Mouse (Mus musculus): Measurements from ENCODE around the gene AW011738. TPM values are rescaled to one million over a fixed set of nuclear protein-coding genes. Genes with fewer than 3 reads are reported as not detected.

AW011738 gene
- polyA plus RNA-seq, 1 experiment from 2014 or later = 0.69 TPM

DNA sequence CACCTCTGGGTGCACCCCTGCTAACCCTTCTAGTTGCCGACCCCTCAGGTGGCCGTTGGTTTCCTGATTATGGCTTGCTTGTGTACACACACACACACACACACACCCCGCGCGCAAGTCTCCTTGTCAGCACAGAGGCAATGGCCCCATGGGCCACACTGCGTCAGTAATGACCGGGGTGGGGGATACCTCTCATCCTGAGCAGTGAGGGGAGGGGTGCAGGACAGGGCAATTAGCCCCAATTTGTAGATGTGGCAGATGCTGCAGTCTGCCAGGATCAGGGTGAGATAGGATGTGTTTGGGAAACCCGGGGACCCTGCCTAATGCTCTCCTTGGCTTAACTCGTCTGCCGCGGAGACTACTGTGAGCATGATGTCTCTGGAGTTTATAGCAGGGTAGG is 46.5 kb downstream of the AW011738 start:
- Histone ChIP-seq H3K4me1 (replicated peaks; ENCODE audit: control insufficient read depth, insufficient read depth, low read length) (0 out of 2 replicates have a peak, but pooled peaks cover 2% of the 10 kb centered on the region), H3K4me3 (ENCODE audit: low read depth, low read length) (no peak overlapping the region), H3K27me3 (replicated peaks; ENCODE audit: control insufficient read depth, insufficient read depth, low read length) (peaks cover 22% of the 10 kb centered on the region), H3K9me3 (ENCODE audit: control insufficient read depth, low read length) (no peaks in the 10 kb centered on the region), H3K4me2 (ENCODE audit: low read length) (no peak overlapping the region), H3K27ac (ENCODE audit: low read depth) (no peak overlapping the region), H3K9ac (ENCODE audit: low read length) (no peak overlapping the region), H3K36me3 (ENCODE audit: control insufficient read depth, insufficient read depth, low read length) (peaks cover 50% of the 10 kb centered on the region)
- DNase-seq (ENCODE audit: low spot score) = no peak
- WGBS = 52% methylated on average over 11 of the region's 11 CpGs
- ATAC-seq (replicated peaks; ENCODE audit: low FRiP score, low TSS enrichment, low read depth) = 0 out of 2 replicates have a peak, but pooled peaks have one; percentile 3

DNA sequence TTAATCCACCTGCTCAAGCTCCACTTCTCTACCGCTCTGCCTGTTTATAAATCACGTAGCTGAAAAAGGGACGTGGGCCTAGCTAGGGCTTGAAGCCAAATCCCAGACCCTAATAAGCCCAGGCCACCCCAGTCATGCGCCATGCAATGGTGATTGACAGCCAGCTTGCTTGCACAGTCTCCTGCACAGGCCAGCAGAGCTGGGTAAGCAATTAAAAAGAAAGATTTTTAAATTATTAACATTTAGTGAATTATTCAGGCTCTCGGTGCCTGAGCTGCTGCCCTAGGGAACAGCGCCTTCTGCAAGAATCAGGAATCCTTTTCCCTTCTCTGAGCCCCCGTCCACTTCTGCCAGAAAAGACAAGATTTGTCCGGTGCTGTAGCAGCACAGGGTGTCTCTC is 48.0 kb downstream of the AW011738 start:
- Histone ChIP-seq H3K27ac (ENCODE audit: low read depth) (no peak overlapping the region), H3K36me3 (ENCODE audit: control insufficient read depth, insufficient read depth, low read length) (peaks cover 35% of the 10 kb centered on the region), H3K4me3 (ENCODE audit: low read depth, low read length) (no peak overlapping the region), H3K4me2 (ENCODE audit: low read length) (no peak overlapping the region), H3K9ac (ENCODE audit: low read length) (no peak overlapping the region), H3K27me3 (replicated peaks; ENCODE audit: control insufficient read depth, insufficient read depth, low read length) (peaks cover 34% of the 10 kb centered on the region), H3K4me1 (replicated peaks; ENCODE audit: control insufficient read depth, insufficient read depth, low read length) (peaks cover 10% of the 10 kb centered on the region; the same call in 1 of the 2 replicates), H3K9me3 (ENCODE audit: control insufficient read depth, low read length) (no peaks in the 10 kb centered on the region)
- WGBS = 65% methylated on average over 8 of the region's 8 CpGs
- no peak for ATAC-seq (replicated peaks; ENCODE audit: low FRiP score, low TSS enrichment, low read depth)
- no peak for DNase-seq (ENCODE audit: low spot score)

DNA sequence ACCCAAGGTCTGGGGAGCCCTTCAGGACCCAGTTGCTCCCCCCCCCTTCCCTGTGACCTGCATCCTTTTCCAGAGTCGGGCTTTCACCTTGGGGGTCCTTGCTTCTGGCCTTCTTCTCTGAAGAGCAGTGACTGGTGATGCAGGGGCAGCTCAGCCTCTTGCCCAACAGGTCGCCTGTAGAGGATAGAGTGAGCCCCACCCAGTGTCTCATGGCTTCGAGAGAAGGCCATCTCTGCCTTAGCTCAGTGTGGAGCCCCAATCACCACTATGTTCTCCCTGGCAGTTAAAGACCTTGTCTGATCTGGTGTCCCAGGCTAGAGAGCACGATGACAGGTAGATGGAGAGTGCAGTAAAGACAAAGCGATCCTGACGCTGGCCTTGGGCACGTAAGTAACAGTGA is 49.0 kb downstream of the AW011738 start:
- peaks cover 10% of the 10 kb centered on the region; the same call in 1 of the 2 replicates for H3K4me1 ChIP-seq (replicated peaks; ENCODE audit: control insufficient read depth, insufficient read depth, low read length)
- no peaks in the 10 kb centered on the region for H3K9me3 ChIP-seq (ENCODE audit: control insufficient read depth, low read length)
- H3K4me2 ChIP-seq (ENCODE audit: low read length) = no peak overlapping the region
- DNase-seq (ENCODE audit: low spot score) = no peak
- ATAC-seq (replicated peaks; ENCODE audit: low FRiP score, low TSS enrichment, low read depth) = no peak
- H3K36me3 ChIP-seq (ENCODE audit: control insufficient read depth, insufficient read depth, low read length) = peaks cover 24% of the 10 kb centered on the region
- H3K9ac ChIP-seq (ENCODE audit: low read length) = no peak overlapping the region
- H3K27me3 ChIP-seq (replicated peaks; ENCODE audit: control insufficient read depth, insufficient read depth, low read length) = peaks cover 34% of the 10 kb centered on the region
- H3K4me3 ChIP-seq (ENCODE audit: low read depth, low read length) = no peak overlapping the region
- whole genome bisulfite sequencing = 40% methylated on average over 7 of the region's 7 CpGs
- H3K27ac ChIP-seq (ENCODE audit: low read depth) = no peak overlapping the region

DNA sequence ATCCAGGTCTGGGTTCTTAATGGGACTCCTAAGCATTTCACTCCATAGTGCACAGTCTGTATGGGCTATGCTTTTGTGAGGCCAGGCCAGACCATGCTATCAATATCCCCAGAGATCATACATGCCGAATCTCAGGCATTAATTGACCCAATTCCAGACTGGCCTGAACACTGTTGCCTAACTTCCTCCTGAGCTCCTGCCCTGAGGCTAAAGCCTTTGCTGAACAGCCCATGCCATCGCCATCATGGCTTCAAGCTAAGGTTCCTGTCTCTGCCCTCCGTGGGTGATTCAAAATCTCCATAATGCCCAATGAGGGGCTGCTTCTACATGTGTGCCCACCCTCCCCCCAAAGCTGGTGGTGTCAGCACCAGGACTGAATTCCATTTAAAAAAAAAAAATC is 49.5 kb downstream of the AW011738 start:
- H3K4me1 ChIP-seq (replicated peaks; ENCODE audit: control insufficient read depth, insufficient read depth, low read length) = peaks cover 10% of the 10 kb centered on the region; the same call in 1 of the 2 replicates
- H3K4me3 ChIP-seq (ENCODE audit: low read depth, low read length) = no peak overlapping the region
- no peaks in the 10 kb centered on the region for H3K9me3 ChIP-seq (ENCODE audit: control insufficient read depth, low read length)
- H3K36me3 ChIP-seq (ENCODE audit: control insufficient read depth, insufficient read depth, low read length) = peaks cover 19% of the 10 kb centered on the region
- peaks cover 34% of the 10 kb centered on the region for H3K27me3 ChIP-seq (replicated peaks; ENCODE audit: control insufficient read depth, insufficient read depth, low read length)
- H3K27ac ChIP-seq (ENCODE audit: low read depth) = no peak overlapping the region
- no peak for ATAC-seq (replicated peaks; ENCODE audit: low FRiP score, low TSS enrichment, low read depth)
- WGBS = 52% methylated on average over 3 of the region's 3 CpGs
- no peak for DNase-seq (ENCODE audit: low spot score)
- no peak overlapping the region for H3K4me2 ChIP-seq (ENCODE audit: low read length)
- no peak overlapping the region for H3K9ac ChIP-seq (ENCODE audit: low read length)

DNA sequence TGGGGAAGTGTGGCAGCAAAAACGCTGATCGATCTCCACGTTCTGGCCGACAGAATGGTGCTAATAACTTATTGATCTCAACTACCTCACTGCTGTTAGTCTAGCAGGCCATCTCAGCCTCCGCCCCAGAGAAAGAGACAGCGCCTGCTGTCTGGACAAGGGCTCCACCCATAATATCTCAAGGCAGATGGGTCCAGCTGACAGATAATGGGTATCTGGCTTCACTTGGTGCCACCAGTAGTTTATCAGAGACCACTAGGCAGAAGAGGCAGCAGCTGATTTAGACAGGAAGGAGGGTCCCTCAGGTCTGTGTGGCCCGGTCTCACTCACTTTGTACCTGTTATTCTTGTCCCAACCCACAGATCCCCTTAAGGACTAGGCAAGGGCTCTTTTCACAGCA is 49.9 kb downstream of the AW011738 start:
- Histone ChIP-seq H3K9ac (ENCODE audit: low read length) (no peak overlapping the region), H3K4me3 (ENCODE audit: low read depth, low read length) (no peak overlapping the region), H3K27ac (ENCODE audit: low read depth) (no peak overlapping the region), H3K4me2 (ENCODE audit: low read length) (no peak overlapping the region), H3K9me3 (ENCODE audit: control insufficient read depth, low read length) (no peaks in the 10 kb centered on the region), H3K27me3 (replicated peaks; ENCODE audit: control insufficient read depth, insufficient read depth, low read length) (peaks cover 34% of the 10 kb centered on the region), H3K36me3 (ENCODE audit: control insufficient read depth, insufficient read depth, low read length) (peaks cover 15% of the 10 kb centered on the region), H3K4me1 (replicated peaks; ENCODE audit: control insufficient read depth, insufficient read depth, low read length) (peaks cover 10% of the 10 kb centered on the region; the same call in 1 of the 2 replicates)
- DNase-seq (ENCODE audit: low spot score) (no peak), ATAC-seq (replicated peaks; ENCODE audit: low FRiP score, low TSS enrichment, low read depth) (no peak)
- 45% methylated on average over 7 of the region's 7 CpGs for WGBS

DNA sequence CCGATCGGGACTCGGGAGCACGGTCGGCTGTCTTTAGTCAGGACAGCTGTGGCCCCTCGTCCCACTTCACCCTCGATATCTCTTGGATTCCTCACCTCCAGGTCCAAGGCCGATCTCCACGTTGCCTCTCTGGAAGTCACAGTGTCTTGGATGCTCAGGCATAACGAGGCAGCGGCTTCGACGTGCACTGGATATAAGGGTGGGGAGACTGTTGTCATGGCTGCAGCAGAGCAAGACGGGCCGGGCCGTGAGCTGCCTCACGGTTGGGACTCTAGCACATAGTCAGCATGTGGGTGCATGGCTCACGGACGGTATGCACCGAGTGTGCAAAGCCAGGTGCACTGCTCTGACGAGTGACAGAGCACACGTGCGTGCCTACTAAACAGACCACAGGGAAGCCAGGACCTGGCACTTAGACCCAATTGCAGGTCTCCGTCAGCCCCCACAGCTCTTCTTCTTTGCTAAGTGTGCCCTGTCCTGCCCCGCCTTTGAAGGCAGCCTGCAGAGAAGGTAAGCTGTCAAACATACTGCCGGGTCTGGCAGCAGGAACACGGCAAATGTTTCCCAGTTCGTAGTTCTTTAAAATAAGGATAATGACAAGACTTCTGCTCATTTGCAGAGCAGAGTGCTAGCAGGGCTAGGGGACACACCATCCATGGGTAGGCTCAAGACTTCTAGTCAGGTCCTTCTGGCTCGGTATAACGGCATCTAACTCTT is 51.4 kb downstream of the AW011738 start:
- Histone ChIP-seq H3K27me3 (replicated peaks; ENCODE audit: control insufficient read depth, insufficient read depth, low read length) (peaks cover 34% of the 10 kb centered on the region), H3K4me1 (replicated peaks; ENCODE audit: control insufficient read depth, insufficient read depth, low read length) (peaks cover 10% of the 10 kb centered on the region; the same call in 1 of the 2 replicates), H3K36me3 (ENCODE audit: control insufficient read depth, insufficient read depth, low read length) (peaks cover under 1% of the 10 kb centered on the region; the same call in 1 of the 2 replicates), H3K4me2 (ENCODE audit: low read length) (peak overlapping the region; percentile 28; the same call in 1 of the 2 replicates), H3K9ac (ENCODE audit: low read length) (no peak overlapping the region), H3K9me3 (ENCODE audit: control insufficient read depth, low read length) (no peaks in the 10 kb centered on the region), H3K4me3 (ENCODE audit: low read depth, low read length) (peak overlapping the region; percentile 12), H3K27ac (ENCODE audit: low read depth) (no peak overlapping the region)
- ATAC-seq (replicated peaks; ENCODE audit: low FRiP score, low TSS enrichment, low read depth) (peak; percentile 74), DNase-seq (ENCODE audit: low spot score) (peak; percentile 67)
- 3% methylated on average over 30 of the region's 30 CpGs for WGBS

Small RNA genes within 50 kb of the gene (microRNA-seq; reads per million reads assigned to microRNA genes)
- gene Mir7658 = 4.2 reads per million, percentile 32 among the genes with 10 or more reads in this experiment

Other genes starting within 250 kb of the AW011738 start
- gene C1qtnf12, start 241.0 kb upstream of the AW011738 start, polyA plus RNA-seq (2014; fragmentation: Nextera tagmentation; extraction: Ambion mirVana) = 55.5 and 56.1 TPM in 2 replicates
- 16.6 and 17.9 TPM in 2 replicates for gene B3galt6, start 210.7 kb upstream of the AW011738 start, polyA plus RNA-seq (2014; fragmentation: Nextera tagmentation; extraction: Ambion mirVana)
- 157 and 165 TPM in 2 replicates for gene Sdf4, start 210.4 kb upstream of the AW011738 start, polyA plus RNA-seq (2014; fragmentation: Nextera tagmentation; extraction: Ambion mirVana)
- gene Tnfrsf4, start 189.5 kb upstream of the AW011738 start, polyA plus RNA-seq (2014; fragmentation: Nextera tagmentation; extraction: Ambion mirVana) = 0.50 and 0.56 TPM in 2 replicates
- 1.6 and 2.0 TPM in 2 replicates for gene Tnfrsf18, start 177.1 kb upstream of the AW011738 start, polyA plus RNA-seq (2014; fragmentation: Nextera tagmentation; extraction: Ambion mirVana)
- 2.7 and 3.5 TPM in 2 replicates for gene Ttll10, start 143.9 kb upstream of the AW011738 start, polyA plus RNA-seq (2014; fragmentation: Nextera tagmentation; extraction: Ambion mirVana)
- 34.5 and 38.8 TPM in 2 replicates for gene 9430015G10Rik, start 93.3 kb upstream of the AW011738 start, polyA plus RNA-seq (2014; fragmentation: Nextera tagmentation; extraction: Ambion mirVana)
- 0.14 and 0.16 TPM in 2 replicates for gene Rnf223, start 72.8 kb upstream of the AW011738 start, polyA plus RNA-seq (2014; fragmentation: Nextera tagmentation; extraction: Ambion mirVana)
- gene Agrn, start 5.8 kb upstream of the AW011738 start, polyA plus RNA-seq (2014; fragmentation: Nextera tagmentation; extraction: Ambion mirVana) = 80.6 and 82.1 TPM in 2 replicates
- 0.58 and 0.91 TPM in 2 replicates for gene Isg15, start 2.5 kb upstream of the AW011738 start, polyA plus RNA-seq (2014; fragmentation: Nextera tagmentation; extraction: Ambion mirVana)
- gene Perm1, start 12.6 kb downstream of the AW011738 start, polyA plus RNA-seq (2014; fragmentation: Nextera tagmentation; extraction: Ambion mirVana) = 0.51 and 0.54 TPM in 2 replicates
- gene Plekhn1, start 31.6 kb downstream of the AW011738 start, polyA plus RNA-seq (2014; fragmentation: Nextera tagmentation; extraction: Ambion mirVana) = 19.7 and 20.1 TPM in 2 replicates
- 102 and 111 TPM in 2 replicates for gene Noc2l, start 32.7 kb downstream of the AW011738 start, polyA plus RNA-seq (2014; fragmentation: Nextera tagmentation; extraction: Ambion mirVana)
- 0.20 and 0.42 TPM in 2 replicates for gene Samd11, start 52.4 kb downstream of the AW011738 start, polyA plus RNA-seq (2014; fragmentation: Nextera tagmentation; extraction: Ambion mirVana)
- gene Vmn2r-ps159, start 127.8 kb downstream of the AW011738 start, polyA plus RNA-seq (2014; fragmentation: Nextera tagmentation; extraction: Ambion mirVana) = not detected in 2 replicates